Mouse (Mus musculus) B cell, adult 2 months (primary cell): ENCODE results near the gene Timp4.

Source experiments
- DNase-seq, 2 experiments: peaks; one replicate each; pipeline ENCODE4 v3.0.0; 2022

Timp4 gene

GRCm38 (mm10) chr6:115252099-115252873 lies at the start of gene Timp4:
TSS of gene Timp4 (minus strand) at chr6:115252205.
- DNase-seq, result no peak

DNA sequence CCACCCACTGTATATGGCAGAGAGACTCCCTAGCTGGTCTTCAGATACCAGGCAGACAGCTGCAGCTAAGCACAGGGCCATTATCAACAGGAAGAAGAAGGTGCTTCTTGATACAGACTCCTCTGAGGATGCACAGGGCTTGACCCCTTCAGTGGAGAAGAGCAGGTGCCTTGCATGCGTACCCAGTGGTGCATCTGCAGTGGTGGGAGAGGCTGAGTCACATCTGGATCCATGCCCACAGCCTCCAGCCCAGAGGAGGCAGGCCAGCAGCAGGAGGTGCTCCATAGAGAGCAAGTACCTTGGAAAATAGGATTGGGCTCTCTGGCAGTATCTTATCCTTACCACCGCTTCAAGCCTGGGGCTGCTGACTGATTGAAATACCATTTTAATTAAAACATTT lies 41.9 kb upstream of the Timp4 start:
- no peak for DNase-seq

DNA sequence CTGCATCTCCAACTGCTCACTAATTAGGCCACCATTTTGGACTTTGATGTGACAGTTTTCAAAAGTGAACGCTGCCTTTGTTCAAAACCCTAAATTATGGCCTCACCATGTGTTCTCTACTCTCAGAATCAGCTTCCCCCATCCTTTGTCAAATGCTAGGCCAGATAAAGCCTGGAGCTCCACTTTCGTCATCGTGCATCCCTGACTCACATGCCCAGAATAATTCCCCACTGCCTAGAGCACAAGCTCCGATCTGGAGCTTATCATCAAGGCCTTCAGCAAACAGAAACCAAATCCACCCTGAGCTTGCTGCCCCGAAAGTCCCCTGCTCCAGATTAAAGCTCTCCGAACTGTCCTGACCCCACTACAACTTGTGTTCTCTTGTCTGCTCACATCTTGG lies 40.6 kb upstream of the Timp4 start:
- no peak for DNase-seq

GRCm38 (mm10) chr6:115291823-115292222 lies 39.8 kb upstream of the Timp4 start:
- no peak for DNase-seq

DNA sequence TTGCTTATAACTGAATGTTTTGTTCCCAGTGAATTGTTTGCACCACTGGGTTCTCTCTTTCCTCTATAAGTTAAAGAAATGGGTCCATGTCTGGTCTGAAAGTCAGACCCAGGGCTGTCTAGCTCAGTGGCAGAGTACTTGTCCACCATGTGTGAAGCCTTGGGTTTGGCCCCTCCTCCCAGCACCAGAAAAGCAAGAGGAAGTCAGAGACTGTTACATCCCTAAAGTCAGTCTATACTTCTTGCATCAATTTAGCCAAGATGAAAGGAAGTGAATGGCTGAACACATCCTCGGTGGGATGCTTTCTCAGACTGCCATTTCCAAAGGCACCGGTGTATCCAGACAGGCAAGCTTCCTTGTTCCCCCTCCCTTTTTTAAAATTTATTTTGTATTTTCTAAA lies 39.1 kb upstream of the Timp4 start:
- DNase-seq, result no peak

GRCm38 (mm10) chr6:115290561-115290960 lies 38.6 kb upstream of the Timp4 start:
- no peak for DNase-seq

- DNase-seq, result no peak
Observed at GRCm38 (mm10) chr6:115288223-115288622, 36.2 kb upstream of the Timp4 start.

DNA sequence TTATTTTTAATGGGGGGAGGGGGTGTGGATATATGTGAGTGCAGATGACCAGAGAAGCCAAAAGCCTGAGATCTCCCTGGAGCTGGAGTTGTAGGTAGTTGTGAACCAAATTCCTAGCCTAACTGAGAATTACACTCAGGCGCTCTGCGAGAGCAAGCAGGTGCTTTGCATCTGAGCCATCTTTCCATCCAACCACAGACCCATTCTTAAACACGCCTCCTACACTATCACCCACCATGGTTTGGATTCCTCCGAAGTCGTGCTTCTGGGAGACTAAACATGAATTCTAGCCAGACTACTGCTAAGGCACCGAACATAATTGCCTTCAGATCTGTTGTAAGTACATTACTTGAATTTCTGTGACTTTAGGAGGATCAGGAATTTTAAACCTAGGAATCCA lies 34.4 kb upstream of the Timp4 start:
- DNase-seq, result no peak

DNA sequence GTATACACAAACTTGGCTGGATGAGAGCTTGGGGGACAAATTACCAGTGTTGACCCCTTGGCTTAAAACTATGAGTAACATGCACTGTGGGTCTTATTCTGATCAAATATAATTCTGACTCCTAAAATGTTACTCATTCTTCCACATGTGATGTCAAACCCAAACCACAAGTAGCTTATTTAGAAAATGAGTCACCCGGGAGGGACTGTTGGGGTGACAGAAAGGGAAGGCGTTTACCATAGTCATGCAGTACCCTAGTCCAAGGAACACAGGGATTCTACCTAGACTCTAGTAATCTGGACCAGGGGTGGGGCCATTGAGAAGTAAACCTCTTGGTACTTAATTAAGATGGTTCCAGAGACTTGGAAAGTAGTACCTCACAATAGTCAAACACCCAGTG lies 32.1 kb upstream of the Timp4 start:
- DNase-seq, result no peak

DNA sequence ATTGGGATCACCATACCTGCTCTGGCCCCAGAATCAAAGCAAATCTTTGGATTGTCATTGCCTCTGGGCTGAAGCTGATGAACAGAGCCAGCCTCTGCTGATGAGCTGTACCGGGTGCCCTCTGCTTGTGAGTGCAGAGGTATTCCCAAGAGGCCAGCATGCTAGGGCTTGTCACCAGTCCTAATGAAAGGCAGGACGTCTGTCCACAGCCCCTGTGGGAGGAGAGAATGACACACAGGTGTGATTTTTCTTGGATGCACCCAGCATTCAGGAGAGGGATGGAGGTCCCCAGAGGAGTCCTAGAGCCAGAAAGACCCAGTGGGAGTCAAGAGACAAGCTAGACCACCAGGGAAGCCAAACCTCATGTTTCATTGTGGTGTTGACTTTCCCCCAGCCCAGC lies 27.6 kb upstream of the Timp4 start:
- DNase-seq, result no peak

- no peak for DNase-seq
Observed at GRCm38 (mm10) chr6:115278086-115278485, 26.1 kb upstream of the Timp4 start.

- DNase-seq, result no peak
Observed at GRCm38 (mm10) chr6:115275116-115275815, 23.3 kb upstream of the Timp4 start.

GRCm38 (mm10) chr6:115274705-115275104 lies 22.7 kb upstream of the Timp4 start:
- DNase-seq, result no peak

GRCm38 (mm10) chr6:115273346-115273745 lies 21.3 kb upstream of the Timp4 start:
- DNase-seq, result no peak

- DNase-seq, result no peak
Observed at GRCm38 (mm10) chr6:115271866-115272271, 19.9 kb upstream of the Timp4 start.

DNA sequence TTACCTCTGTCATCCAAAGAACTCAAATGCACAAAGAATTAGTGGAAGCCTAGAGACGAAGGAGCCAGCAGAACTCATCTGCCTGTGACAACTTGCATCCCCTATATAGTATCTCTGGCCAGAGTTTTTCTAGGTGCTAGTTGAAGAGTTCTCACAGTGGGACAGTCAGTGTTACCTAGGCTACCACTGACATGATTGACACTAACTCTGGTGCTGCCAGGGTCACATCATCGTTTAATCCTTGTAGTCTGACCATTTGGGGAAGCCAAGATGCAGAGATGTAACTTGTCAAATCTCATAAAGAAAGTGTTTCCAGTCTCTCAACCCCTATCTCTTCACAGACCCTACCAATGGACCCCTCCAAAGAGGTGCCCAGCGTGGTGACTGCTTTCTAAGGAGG lies 19.3 kb upstream of the Timp4 start:
- DNase-seq, result no peak

- no peak for DNase-seq
Observed at GRCm38 (mm10) chr6:115270085-115270484, 18.1 kb upstream of the Timp4 start.

DNA sequence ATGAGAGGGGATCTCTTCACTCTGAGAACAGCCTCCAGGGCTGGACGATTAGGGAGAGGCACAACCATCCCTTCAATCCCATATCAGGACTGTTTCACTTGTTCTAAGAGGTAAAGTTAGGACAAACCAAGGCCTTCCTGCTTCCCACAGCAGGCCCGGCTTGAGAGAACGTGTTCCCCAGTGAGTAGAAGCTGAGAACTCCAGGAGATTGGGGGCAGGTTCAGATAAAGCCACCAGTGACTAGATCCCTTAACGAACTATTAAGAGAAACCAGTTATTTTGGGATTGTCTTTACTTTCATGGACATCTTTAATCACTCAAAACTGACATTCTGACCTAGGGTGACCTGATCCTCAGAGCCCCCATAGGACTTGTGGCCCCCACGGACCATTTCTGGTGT lies 17.6 kb upstream of the Timp4 start:
- no peak for DNase-seq

DNA sequence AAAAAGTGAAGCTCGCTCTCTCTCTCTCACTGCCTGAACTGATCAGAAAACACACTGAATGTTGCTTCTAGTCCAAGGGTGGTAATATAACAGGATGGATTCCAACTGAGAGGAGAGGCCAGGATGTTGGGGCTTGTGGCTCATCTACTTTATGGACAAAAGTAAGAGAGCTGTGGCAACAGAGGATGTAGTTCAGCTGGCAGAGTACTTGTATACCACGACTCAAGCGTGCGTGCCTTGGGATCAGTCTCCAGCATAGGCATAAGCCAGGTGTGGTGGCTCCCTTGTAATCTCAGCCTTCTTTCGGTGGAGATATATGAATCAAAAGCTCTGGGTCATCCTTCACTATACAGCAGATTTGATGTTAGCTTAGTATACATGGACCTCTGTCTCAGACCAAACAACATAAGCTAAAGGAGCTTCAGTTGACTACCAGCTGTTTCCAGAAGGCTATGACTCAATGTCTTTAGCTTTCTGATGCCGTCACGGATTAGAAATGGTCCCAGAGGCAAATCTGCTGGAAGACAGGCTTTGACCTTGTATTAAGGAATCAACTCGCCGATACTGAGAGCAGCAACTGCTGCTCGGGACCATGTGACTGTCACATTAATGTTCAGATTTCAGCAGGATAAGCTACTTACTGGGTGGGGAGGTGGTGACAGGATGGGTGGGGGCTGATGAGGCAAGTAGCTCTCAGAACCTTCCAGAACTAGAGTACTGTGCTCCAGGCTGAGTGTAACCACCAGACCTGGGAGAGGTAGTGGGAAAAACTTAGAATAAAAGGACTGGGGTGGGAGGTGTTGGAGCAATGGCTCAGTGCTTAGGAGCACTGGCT lies 16.8 kb upstream of the Timp4 start:
- no peak for DNase-seq

GRCm38 (mm10) chr6:115267916-115268315 lies 15.9 kb upstream of the Timp4 start:
- DNase-seq, result peak; percentile 4 to 15

- no peak for DNase-seq
Observed at GRCm38 (mm10) chr6:115266791-115267190, 14.8 kb upstream of the Timp4 start.

GRCm38 (mm10) chr6:115260507-115260906 lies 8.5 kb upstream of the Timp4 start:
- DNase-seq, result no peak

DNA sequence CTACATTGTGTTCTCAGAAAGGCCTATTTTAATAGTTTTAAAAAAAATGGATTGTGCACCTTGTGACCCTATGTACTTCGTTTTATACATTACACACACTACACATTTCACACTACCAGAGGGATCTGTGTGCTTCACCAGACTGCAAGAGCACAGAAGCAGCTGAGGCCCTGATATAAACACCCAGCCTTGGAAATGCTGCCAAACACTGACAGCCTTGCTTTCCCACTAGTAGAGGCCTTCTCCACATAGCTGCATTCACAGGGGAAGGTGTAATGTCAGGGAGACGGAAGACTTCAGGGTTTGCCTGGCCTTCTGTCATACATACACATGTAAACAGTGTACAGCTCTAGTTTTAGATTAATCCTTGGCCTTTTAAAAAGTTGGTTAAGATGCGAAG lies 3.2 kb upstream of the Timp4 start:
- DNase-seq, result no peak

DNA sequence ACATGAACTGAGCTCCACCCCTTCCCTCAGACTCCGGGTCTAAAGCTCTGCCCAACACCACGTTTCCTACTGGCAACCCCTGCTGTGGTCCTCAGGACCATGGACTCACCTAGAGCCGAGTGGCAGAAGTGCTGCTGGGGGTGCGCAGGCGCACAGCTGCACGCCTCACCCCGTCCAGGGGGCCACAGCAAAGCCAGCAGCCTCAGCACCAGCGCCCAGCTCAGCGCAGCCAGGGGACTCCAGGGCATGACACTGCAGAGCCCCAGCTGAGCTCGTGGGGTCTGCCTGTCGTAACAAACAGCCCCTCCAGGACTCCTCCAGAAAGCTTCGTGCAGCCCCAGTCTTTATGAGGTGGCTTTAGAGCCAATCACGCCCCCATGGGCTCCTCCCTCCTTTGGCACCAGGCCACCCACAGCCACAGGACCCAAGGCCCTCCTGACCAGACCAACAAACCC lies 447 bp downstream of the Timp4 start:
- DNase-seq, result no peak
